Mouse (Mus musculus) brain, embryonic 14.5 days (tissue): ENCODE measurements around the gene Mpp2. TPM values are rescaled to one million over a fixed set of nuclear protein-coding genes. Genes with fewer than 3 reads are reported as not detected.

ENCODE experiments used
- DNase-seq: peaks from one replicate; pipeline ENCODE4 v3.0.0-alpha.2; 2011; ENCODE audit warnings: low read depth
- CTCF ChIP-seq: fragments of 200-500 bp; IDR thresholded peaks from 2 replicates; pipeline ENCODE4 v1.5.1; 2012; ENCODE audit warnings: inconsistent platforms, mild to moderate bottlenecking, moderate library complexity, borderline replicate concordance; ENCODE audit not compliant: insufficient read depth, insufficient read length; ENCODE audit errors: extremely low read depth
- POLR2A ChIP-seq: fragments of 200-500 bp; IDR thresholded peaks from 2 replicates; pipeline ENCODE4 v1.6.1; 2012; ENCODE audit warnings: mild to moderate bottlenecking, inconsistent platforms, borderline replicate concordance; ENCODE audit not compliant: poor library complexity, insufficient read depth, insufficient read length, severe bottlenecking; ENCODE audit errors: extremely low read depth
- polyA plus RNA-seq: library from polyadenylated mRNA; depleted of rRNA; stranded (reverse); fragments of >200 nt; gene quantifications from 2 replicates; pipeline ENCODE4 v1.2.3, GENCODE M21; 2012

Mpp2 gene
- polyA plus RNA-seq, 1 experiment = 49.9 TPM

- peak; percentile 46 for DNase-seq
- TF ChIP-seq CTCF (no peak), POLR2A (no peak)
These were observed 17.9 kb downstream of the Mpp2 start for GRCm38 (mm10) chr11:102070426-102070825.

DNA sequence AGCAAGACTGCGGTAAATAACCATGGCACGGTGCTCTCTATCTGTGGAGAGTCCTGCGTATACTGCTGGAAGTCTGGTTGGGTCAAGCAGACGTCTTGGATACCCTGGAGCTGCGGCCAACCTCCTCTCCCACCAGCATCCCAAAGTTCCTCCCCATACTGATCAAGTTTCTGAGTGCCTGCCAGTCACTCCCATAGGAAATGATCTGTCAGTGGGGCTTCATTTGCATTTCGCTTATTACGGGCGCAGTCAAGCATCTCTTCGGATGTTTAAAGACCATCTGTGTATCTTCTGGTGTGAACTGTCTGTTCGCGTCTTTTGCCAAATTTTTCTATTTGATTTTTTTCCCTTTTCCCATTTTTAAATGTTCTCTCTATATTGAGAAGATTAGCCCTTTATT is 18.7 kb downstream of the Mpp2 start:
- no peak for TF ChIP-seq CTCF
- TF ChIP-seq POLR2A = no peak
- DNase-seq = peak; percentile 75

GRCm38 (mm10) chr11:102068969-102069368 is 19.3 kb downstream of the Mpp2 start:
- TF ChIP-seq CTCF (peak; percentile 42; the same call in 1 of the 2 replicates), POLR2A (no peak)
- DNase-seq = peak; percentile 40

DNA sequence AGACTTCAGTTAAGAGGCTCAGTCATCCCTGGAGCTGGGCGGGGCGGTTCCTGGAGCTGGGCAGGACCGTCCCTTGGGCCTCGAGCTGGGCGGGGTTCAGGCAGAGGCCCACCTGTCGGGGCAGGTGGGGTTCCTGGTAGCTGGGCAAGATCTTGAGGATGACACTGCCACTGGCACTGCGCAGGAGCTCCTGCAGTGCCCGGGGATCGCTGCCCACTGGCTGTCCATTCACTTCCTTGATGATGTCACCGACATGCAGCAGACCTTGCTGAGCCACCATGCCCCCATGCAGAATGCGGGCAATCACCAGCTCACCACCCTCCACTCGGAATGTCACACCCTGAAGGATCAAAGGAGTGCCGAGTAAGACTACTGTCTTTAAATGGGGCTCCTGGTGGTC is 25.2 kb downstream of the Mpp2 start:
- DNase-seq = no peak
- TF ChIP-seq POLR2A (no peak), CTCF (no peak)

DNA sequence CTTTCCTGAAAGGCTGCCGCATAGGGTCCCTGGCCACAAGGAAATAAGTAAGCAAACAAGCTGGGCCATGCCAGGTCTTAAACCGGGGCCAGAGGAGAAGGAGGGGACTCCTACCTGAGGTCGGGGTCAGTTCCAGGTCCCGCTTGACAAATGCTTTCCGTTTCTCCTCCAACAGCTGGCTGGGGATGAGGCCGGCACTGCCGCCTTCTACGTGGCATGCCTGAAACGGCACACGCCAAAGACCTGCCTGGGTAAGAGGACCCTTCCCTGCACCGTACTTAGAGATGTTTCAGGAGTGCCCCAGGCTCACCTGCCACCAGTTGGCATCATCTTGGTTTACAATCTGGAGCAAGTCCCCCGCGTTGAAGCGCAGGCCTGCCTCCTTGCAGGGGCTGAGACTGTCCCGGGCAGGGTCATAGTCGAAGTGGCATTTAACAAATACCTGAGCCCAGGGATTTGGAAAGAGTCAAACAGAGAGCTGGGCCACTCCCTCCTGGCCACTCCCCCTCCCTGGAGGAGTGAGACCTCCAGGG is 26.3 kb downstream of the Mpp2 start:
- DNase-seq = no peak
- TF ChIP-seq POLR2A (no peak), CTCF (no peak)

GRCm38 (mm10) chr11:102061236-102061940 is 26.9 kb downstream of the Mpp2 start:
- DNase-seq = peak; percentile 90
- TF ChIP-seq POLR2A (no peak), CTCF (peak; percentile 99)

DNA sequence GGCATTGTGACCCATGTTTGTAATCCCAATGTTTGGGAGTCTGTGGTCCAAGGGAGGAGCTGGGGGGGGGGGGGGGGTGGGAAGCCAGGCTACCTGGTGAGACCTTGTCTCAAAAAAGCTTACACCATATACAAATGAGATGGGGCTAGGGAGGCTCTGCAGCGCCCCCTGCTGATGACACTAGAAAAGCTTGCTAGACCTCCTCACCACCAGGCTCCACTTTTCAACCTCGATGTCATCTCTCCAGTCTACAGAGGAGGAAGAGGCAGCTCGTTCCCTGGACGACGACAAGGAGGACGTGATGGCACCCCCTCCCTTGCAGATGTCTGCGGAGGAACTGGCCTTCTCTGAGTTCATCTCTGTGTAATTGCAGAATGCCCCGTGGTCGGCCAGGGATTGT is 34.5 kb downstream of the Mpp2 start:
- peak; percentile 69 for DNase-seq
- TF ChIP-seq CTCF = peak; percentile 71
- no peak for TF ChIP-seq POLR2A

GRCm38 (mm10) chr11:102053183-102053582 is 35.1 kb downstream of the Mpp2 start:
- TF ChIP-seq CTCF (no peak), POLR2A (no peak)
- DNase-seq = no peak

DNA sequence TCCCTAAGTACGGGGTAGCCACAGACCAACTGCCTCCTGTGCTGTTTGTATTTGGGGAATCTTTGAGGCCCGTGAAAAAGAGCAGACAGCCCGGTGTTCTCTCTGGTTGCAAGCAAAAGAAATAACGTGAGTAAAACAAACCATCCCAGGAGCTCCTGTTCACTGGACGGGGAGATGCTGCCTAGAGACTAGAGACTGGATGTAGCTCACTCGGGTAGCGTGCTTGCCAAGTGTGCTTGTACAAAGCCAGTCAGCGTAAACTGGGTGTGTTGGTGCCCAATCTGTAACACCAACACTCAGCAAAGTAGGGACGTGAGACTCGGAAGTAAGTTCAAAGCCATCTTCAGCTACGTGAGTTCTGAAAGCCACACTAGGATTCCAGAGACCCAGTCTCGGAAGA is 35.6 kb downstream of the Mpp2 start:
- TF ChIP-seq POLR2A (no peak), CTCF (no peak)
- DNase-seq = no peak

GRCm38 (mm10) chr11:102051954-102052353 is 36.4 kb downstream of the Mpp2 start:
- no peak for TF ChIP-seq CTCF
- TF ChIP-seq POLR2A = no peak
- no peak for DNase-seq

DNA sequence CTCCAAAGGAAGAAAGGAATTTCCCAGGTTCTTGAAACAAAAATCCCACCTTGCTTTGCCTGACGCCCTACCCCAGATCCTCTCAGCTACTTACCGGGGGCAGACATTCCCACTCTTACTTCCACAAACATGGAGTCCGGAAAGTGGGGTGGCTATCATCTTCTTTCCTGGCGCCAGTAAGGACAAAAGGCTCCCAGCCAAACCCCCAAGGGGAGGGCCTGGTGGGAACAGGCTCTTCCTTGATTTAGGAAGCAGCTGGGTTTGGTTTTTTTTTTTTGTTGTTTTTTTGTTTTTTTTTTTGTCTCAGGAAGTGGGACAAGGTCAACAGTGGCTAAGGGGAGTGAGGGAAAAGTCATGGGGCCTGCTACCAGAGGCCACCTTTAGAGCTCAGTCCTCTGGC is 36.8 kb downstream of the Mpp2 start:
- TF ChIP-seq CTCF (no peak), POLR2A (no peak)
- DNase-seq = no peak

GRCm38 (mm10) chr11:102049875-102050482 is 38.3 kb downstream of the Mpp2 start:
- TF ChIP-seq CTCF (no peak), POLR2A (no peak)

GRCm38 (mm10) chr11:102046607-102047006 is 41.7 kb downstream of the Mpp2 start:
- TF ChIP-seq CTCF (no peak), POLR2A (no peak)
- no peak for DNase-seq

More at GRCm38 (mm10) chr11:102049875-102050482, 38.3 kb downstream of the Mpp2 start:
- no peak for DNase-seq
